Mouse (Mus musculus): ENCODE results near the gene Tmem213. TPM values are rescaled to one million over a fixed set of nuclear protein-coding genes. Genes with fewer than 3 reads are reported as not detected.

Gene Tmem213
- polyA plus RNA-seq, 1 experiment from 2014 or later = not detected

GRCm38 (mm10) chr6:38144161-38144998, 35.3 kb downstream of the Tmem213 start:
- ATAC-seq (ENCODE audit: low FRiP score) (no peak), DNase-seq (ENCODE audit: low spot score) (no peak)
- Histone ChIP-seq H3K4me3 (replicated peaks; ENCODE audit: low read length) (no peak overlapping the region), H3K4me1 (replicated peaks; ENCODE audit: control insufficient read depth, insufficient read depth, low read length) (no peaks in the 10 kb centered on the region), H3K36me3 (replicated peaks; ENCODE audit: control insufficient read depth, insufficient read depth) (peaks cover 80% of the 10 kb centered on the region), H3K9me3 (ENCODE audit: control insufficient read depth, low read length) (no peaks in the 10 kb centered on the region), H3K4me2 (replicated peaks) (no peak overlapping the region), H3K9ac (no peak overlapping the region), H3K27ac (no peak overlapping the region), H3K27me3 (ENCODE audit: control insufficient read depth, insufficient read depth, low read length) (no peaks in the 10 kb centered on the region)
- 68% methylated on average over 9 of the region's 9 CpGs for WGBS

- Histone ChIP-seq H3K27me3 (ENCODE audit: control insufficient read depth, insufficient read depth, low read length) (no peaks in the 10 kb centered on the region), H3K36me3 (replicated peaks; ENCODE audit: control insufficient read depth, insufficient read depth) (peaks cover 84% of the 10 kb centered on the region), H3K27ac (0 out of 2 replicates have a peak overlapping the region, but pooled peaks have one; percentile 14), H3K9ac (no peak overlapping the region), H3K4me1 (replicated peaks; ENCODE audit: control insufficient read depth, insufficient read depth, low read length) (no peaks in the 10 kb centered on the region), H3K9me3 (ENCODE audit: control insufficient read depth, low read length) (no peaks in the 10 kb centered on the region), H3K4me2 (replicated peaks) (no peak overlapping the region), H3K4me3 (replicated peaks; ENCODE audit: low read length) (no peak overlapping the region)
- WGBS = 65% methylated on average over 8 of the region's 8 CpGs
- ATAC-seq (ENCODE audit: low FRiP score) = no peak
- no peak for DNase-seq (ENCODE audit: low spot score)
Measured at GRCm38 (mm10) chr6:38145463-38146065, 36.5 kb downstream of the Tmem213 start.

- 85% methylated on average over 5 of the region's 5 CpGs for WGBS
- no peak overlapping the region for H3K4me3 ChIP-seq (replicated peaks; ENCODE audit: low read length)
- no peak for DNase-seq (ENCODE audit: low spot score)
- H3K4me2 ChIP-seq (replicated peaks) = no peak overlapping the region
- H3K9ac ChIP-seq = no peak overlapping the region
- H3K27me3 ChIP-seq (ENCODE audit: control insufficient read depth, insufficient read depth, low read length) = no peaks in the 10 kb centered on the region
- H3K27ac ChIP-seq = no peak overlapping the region
- ATAC-seq (ENCODE audit: low FRiP score) = no peak
- H3K4me1 ChIP-seq (replicated peaks; ENCODE audit: control insufficient read depth, insufficient read depth, low read length) = no peaks in the 10 kb centered on the region
- H3K36me3 ChIP-seq (replicated peaks; ENCODE audit: control insufficient read depth, insufficient read depth) = peaks cover 83% of the 10 kb centered on the region
- H3K9me3 ChIP-seq (ENCODE audit: control insufficient read depth, low read length) = no peaks in the 10 kb centered on the region
Measured at GRCm38 (mm10) chr6:38147301-38147700, 38.2 kb downstream of the Tmem213 start.

- H3K27ac ChIP-seq = no peak overlapping the region
- H3K9me3 ChIP-seq (ENCODE audit: control insufficient read depth, low read length) = no peaks in the 10 kb centered on the region
- H3K4me2 ChIP-seq (replicated peaks) = no peak overlapping the region
- no peak overlapping the region for H3K4me3 ChIP-seq (replicated peaks; ENCODE audit: low read length)
- no peak for ATAC-seq (ENCODE audit: low FRiP score)
- H3K36me3 ChIP-seq (replicated peaks; ENCODE audit: control insufficient read depth, insufficient read depth) = peaks cover 82% of the 10 kb centered on the region
- WGBS = 89% methylated on average over 10 of the region's 10 CpGs
- no peak overlapping the region for H3K9ac ChIP-seq
- DNase-seq (ENCODE audit: low spot score) = no peak
- no peaks in the 10 kb centered on the region for H3K27me3 ChIP-seq (ENCODE audit: control insufficient read depth, insufficient read depth, low read length)
- H3K4me1 ChIP-seq (replicated peaks; ENCODE audit: control insufficient read depth, insufficient read depth, low read length) = no peaks in the 10 kb centered on the region
Measured at GRCm38 (mm10) chr6:38148626-38149025, 39.6 kb downstream of the Tmem213 start.

- 92% methylated on average over 19 of the region's 19 CpGs for WGBS
- no peak overlapping the region for H3K9ac ChIP-seq
- DNase-seq (ENCODE audit: low spot score) (no peak), ATAC-seq (ENCODE audit: low FRiP score) (no peak)
- H3K36me3 ChIP-seq (replicated peaks; ENCODE audit: control insufficient read depth, insufficient read depth) = peaks cover 87% of the 10 kb centered on the region
- no peak overlapping the region for H3K4me2 ChIP-seq (replicated peaks)
- no peaks in the 10 kb centered on the region for H3K9me3 ChIP-seq (ENCODE audit: control insufficient read depth, low read length)
- H3K4me1 ChIP-seq (replicated peaks; ENCODE audit: control insufficient read depth, insufficient read depth, low read length) = no peaks in the 10 kb centered on the region
- no peak overlapping the region for H3K4me3 ChIP-seq (replicated peaks; ENCODE audit: low read length)
- H3K27me3 ChIP-seq (ENCODE audit: control insufficient read depth, insufficient read depth, low read length) = no peaks in the 10 kb centered on the region
- H3K27ac ChIP-seq = no peak overlapping the region
Measured at GRCm38 (mm10) chr6:38149483-38149882, 40.4 kb downstream of the Tmem213 start.

GRCm38 (mm10) chr6:38152305-38152704, 43.2 kb downstream of the Tmem213 start:
- no peaks in the 10 kb centered on the region for H3K27me3 ChIP-seq (ENCODE audit: control insufficient read depth, insufficient read depth, low read length)
- no peak overlapping the region for H3K4me2 ChIP-seq (replicated peaks)
- WGBS = 89% methylated on average over 11 of the region's 11 CpGs
- no peaks in the 10 kb centered on the region for H3K4me1 ChIP-seq (replicated peaks; ENCODE audit: control insufficient read depth, insufficient read depth, low read length)
- ATAC-seq (ENCODE audit: low FRiP score) (no peak), DNase-seq (ENCODE audit: low spot score) (no peak)
- no peak overlapping the region for H3K4me3 ChIP-seq (replicated peaks; ENCODE audit: low read length)
- peaks cover 90% of the 10 kb centered on the region for H3K36me3 ChIP-seq (replicated peaks; ENCODE audit: control insufficient read depth, insufficient read depth)
- no peak overlapping the region for H3K27ac ChIP-seq
- no peak overlapping the region for H3K9ac ChIP-seq
- no peaks in the 10 kb centered on the region for H3K9me3 ChIP-seq (ENCODE audit: control insufficient read depth, low read length)

- H3K9ac ChIP-seq = no peak overlapping the region
- H3K4me1 ChIP-seq (replicated peaks; ENCODE audit: control insufficient read depth, insufficient read depth, low read length) = peaks cover 10% of the 10 kb centered on the region; the same call in 1 of the 2 replicates
- DNase-seq (ENCODE audit: low spot score) (no peak), ATAC-seq (ENCODE audit: low FRiP score) (no peak)
- no peaks in the 10 kb centered on the region for H3K27me3 ChIP-seq (ENCODE audit: control insufficient read depth, insufficient read depth, low read length)
- WGBS = 90% methylated on average over 5 of the region's 5 CpGs
- no peaks in the 10 kb centered on the region for H3K9me3 ChIP-seq (ENCODE audit: control insufficient read depth, low read length)
- peaks cover 67% of the 10 kb centered on the region for H3K36me3 ChIP-seq (replicated peaks; ENCODE audit: control insufficient read depth, insufficient read depth)
- no peak overlapping the region for H3K27ac ChIP-seq
- no peak overlapping the region for H3K4me2 ChIP-seq (replicated peaks)
- H3K4me3 ChIP-seq (replicated peaks; ENCODE audit: low read length) = no peak overlapping the region
Measured at GRCm38 (mm10) chr6:38156204-38156603, 47.1 kb downstream of the Tmem213 start.

GRCm38 (mm10) chr6:38157925-38158324, 48.9 kb downstream of the Tmem213 start:
- Histone ChIP-seq H3K4me3 (replicated peaks; ENCODE audit: low read length) (no peak overlapping the region), H3K36me3 (replicated peaks; ENCODE audit: control insufficient read depth, insufficient read depth) (peaks cover 53% of the 10 kb centered on the region), H3K27ac (0 out of 2 replicates have a peak overlapping the region, but pooled peaks have one; percentile 29), H3K4me1 (replicated peaks; ENCODE audit: control insufficient read depth, insufficient read depth, low read length) (peaks cover 20% of the 10 kb centered on the region; the same call in 1 of the 2 replicates), H3K4me2 (replicated peaks) (no peak overlapping the region), H3K27me3 (ENCODE audit: control insufficient read depth, insufficient read depth, low read length) (no peaks in the 10 kb centered on the region), H3K9me3 (ENCODE audit: control insufficient read depth, low read length) (no peaks in the 10 kb centered on the region), H3K9ac (0 out of 2 replicates have a peak overlapping the region, but pooled peaks have one; percentile 24)
- 43% methylated on average over 16 of the region's 16 CpGs for WGBS
- ATAC-seq (ENCODE audit: low FRiP score) = no peak
- DNase-seq (ENCODE audit: low spot score) = no peak

GRCm38 (mm10) chr6:38159576-38159975, 50.5 kb downstream of the Tmem213 start:
- Histone ChIP-seq H3K27ac (no peak overlapping the region), H3K9me3 (ENCODE audit: control insufficient read depth, low read length) (no peaks in the 10 kb centered on the region), H3K4me1 (replicated peaks; ENCODE audit: control insufficient read depth, insufficient read depth, low read length) (peaks cover 26% of the 10 kb centered on the region; the same call in 1 of the 2 replicates), H3K27me3 (ENCODE audit: control insufficient read depth, insufficient read depth, low read length) (no peaks in the 10 kb centered on the region), H3K36me3 (replicated peaks; ENCODE audit: control insufficient read depth, insufficient read depth) (peaks cover 39% of the 10 kb centered on the region), H3K9ac (no peak overlapping the region), H3K4me2 (replicated peaks) (no peak overlapping the region), H3K4me3 (replicated peaks; ENCODE audit: low read length) (no peak overlapping the region)
- no peak for ATAC-seq (ENCODE audit: low FRiP score)
- no peak for DNase-seq (ENCODE audit: low spot score)
- WGBS = 77% methylated on average over 4 of the region's 4 CpGs
